Mouse (Mus musculus) heart, adult 2 months (tissue): ENCODE data around the gene Exosc7. TPM values are rescaled to one million over a fixed set of nuclear protein-coding genes. Genes with fewer than 3 reads are reported as not detected.

Experiments
- DNase-seq, 2 experiments: peaks; one replicate each; pipeline ENCODE4 v3.0.0; 2021
- H3K27ac ChIP-seq: fragments of 200-600 bp; 2 replicates; pipeline ENCODE4 v1.8.1; 2022
- H3K27me3 ChIP-seq: fragments of 200-500 bp; 2 replicates; pipeline ENCODE4 v1.6.1; 2012; ENCODE audit warnings: mild to moderate bottlenecking, low read length, inconsistent platforms, mixed read lengths; ENCODE audit not compliant: control insufficient read depth, insufficient read depth
- H3K36me3 ChIP-seq: fragments of 200-500 bp; 2 replicates; pipeline ENCODE4 v1.6.1; 2012; ENCODE audit warnings: low read length, inconsistent platforms; ENCODE audit not compliant: control insufficient read depth, insufficient read depth
- H3K4me1 ChIP-seq: fragments of 200-500 bp; 2 replicates; pipeline ENCODE4 v1.6.1; 2011; ENCODE audit warnings: low read length; ENCODE audit not compliant: control insufficient read depth, insufficient read depth
- H3K4me3 ChIP-seq: fragments of 200-600 bp; 2 replicates; pipeline ENCODE4 v1.8.1; 2022
- H3K79me2 ChIP-seq: fragments of 200-500 bp; replicated peaks from 2 replicates; pipeline ENCODE4 v1.6.1; 2012; ENCODE audit warnings: mild to moderate bottlenecking, inconsistent platforms, low read length, moderate library complexity, mixed read lengths; ENCODE audit not compliant: control insufficient read depth, insufficient read depth
- H3K9ac ChIP-seq: fragments of 200-500 bp; 2 replicates; pipeline ENCODE4 v1.6.1; 2012; ENCODE audit warnings: low read depth, mild to moderate bottlenecking, control low read depth, inconsistent platforms, low read length, mixed read lengths
- CTCF ChIP-seq: fragments of 200-600 bp; IDR thresholded peaks from 2 replicates; pipeline ENCODE4 v1.8.1; 2022; ENCODE audit warnings: antibody characterized with exemption, mild to moderate bottlenecking, moderate library complexity
- EP300 ChIP-seq: fragments of 200-500 bp; IDR thresholded peaks from 2 replicates; pipeline ENCODE4 v1.6.1; 2011; ENCODE audit warnings: low read depth, low read length, control low read depth; ENCODE audit not compliant: insufficient read depth
- POLR2A ChIP-seq: fragments of 200-500 bp; IDR thresholded peaks from 2 replicates; pipeline ENCODE4 v1.6.1; 2011; ENCODE audit warnings: mild to moderate bottlenecking, low read depth, low read length, control low read depth; ENCODE audit not compliant: insufficient read depth
- WGBS: fragments of 180-500 bp; shearing (Covaris S2); methylation state at CpG from one replicate; pipeline ENCODE4 v1.1.7; 2018; 5-methylcytosine and 5-hydroxymethylcytosine counted together
- intact Hi-C: fragments of 180-260 bp; cut with DNase I; formaldehyde crosslinking; loops from one replicate; pipeline ENCODE4 v1.15.1; 2025
- polyA plus RNA-seq: library from polyadenylated mRNA; depleted of rRNA; stranded (reverse); fragments of >200 nt; gene quantifications from 2 replicates; pipeline ENCODE4 v1.2.3, GENCODE M21; 2012
- total RNA-seq, 2 experiments: library from RNA; stranded (reverse); gene quantifications; 2 replicates each; pipeline ENCODE4 v1.2.3; 2021

The Exosc7 gene
- total and polyA plus RNA-seq, 3 experiments = 19.8 to 27.9 (median 26.7) TPM

DNA sequence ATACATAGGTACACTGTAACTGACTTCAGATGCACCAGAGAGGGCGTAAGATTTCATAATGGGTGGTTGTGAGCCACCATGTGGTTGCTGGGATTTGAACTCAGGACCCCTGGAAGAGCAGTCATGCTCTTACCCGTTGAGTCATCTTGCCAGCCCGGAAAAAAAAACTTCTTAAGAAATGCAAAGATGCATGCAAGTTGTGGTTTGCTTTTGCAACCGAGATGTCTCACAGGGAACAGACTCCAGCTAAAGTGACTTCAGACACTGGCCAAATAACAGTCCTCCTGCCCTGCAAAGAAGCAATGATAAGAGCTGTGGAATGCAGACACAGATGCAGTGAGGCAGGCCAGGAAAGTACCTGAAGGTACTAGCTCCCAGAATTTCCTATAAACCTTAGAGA lies 22.2 kb upstream of the Exosc7 start:
- WGBS = 84% methylated on average over 4 of the region's 4 CpGs
- H3K79me2 ChIP-seq = no peaks in the 10 kb centered on the region
- TF ChIP-seq POLR2A = no peak
- no peak for TF ChIP-seq EP300
- no peak for TF ChIP-seq CTCF
- no peak overlapping the region for H3K9ac ChIP-seq
- no peaks in the 10 kb centered on the region for H3K4me1 ChIP-seq
- intact Hi-C loops = no loop called here
- no peak for DNase-seq
- H3K27ac ChIP-seq = no peak overlapping the region
- no peaks in the 10 kb centered on the region for H3K27me3 ChIP-seq
- no peak overlapping the region for H3K4me3 ChIP-seq
- H3K36me3 ChIP-seq = no peaks in the 10 kb centered on the region

DNA sequence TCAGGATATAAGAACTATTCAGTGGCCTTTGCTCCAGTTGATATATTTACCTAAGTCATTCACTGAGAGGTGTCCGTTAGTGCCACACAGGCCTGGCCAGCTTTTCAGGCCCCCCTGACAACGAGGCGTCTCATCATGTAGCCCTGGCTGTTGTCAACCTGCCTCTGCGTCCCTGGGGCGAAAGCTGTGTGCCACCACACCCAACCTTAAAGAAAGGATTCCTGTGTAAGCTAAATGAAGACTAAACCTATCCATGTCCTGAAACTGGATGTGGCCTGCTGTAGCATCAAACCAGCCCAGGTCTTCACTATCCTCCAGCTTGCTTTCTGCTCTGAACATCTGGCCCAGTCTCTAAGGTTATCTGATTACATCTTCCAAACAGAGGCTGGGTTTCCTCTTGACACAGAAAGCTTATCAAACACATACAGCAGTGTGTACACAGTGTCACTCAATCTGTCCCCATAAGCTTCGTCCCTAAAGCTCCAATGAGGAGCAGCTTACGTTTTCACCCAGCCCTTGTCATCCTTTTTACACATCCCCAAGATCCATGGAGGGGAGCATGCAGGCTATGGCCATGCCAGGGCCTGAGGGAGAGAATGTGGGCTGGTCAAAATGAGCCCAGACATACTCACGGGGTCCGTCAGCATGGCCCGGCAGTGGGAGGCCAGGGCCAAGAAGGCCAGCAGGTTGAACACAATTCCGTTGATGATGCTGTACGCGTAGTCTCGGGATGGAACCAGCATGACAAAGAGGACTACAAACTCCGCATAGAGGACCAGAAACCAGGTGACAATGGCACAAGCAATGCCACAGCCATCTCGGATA lies 13.2 kb upstream of the Exosc7 start:
- Histone ChIP-seq H3K4me3 (no peak overlapping the region), H3K27ac (no peak overlapping the region), H3K36me3 (no peaks in the 10 kb centered on the region), H3K27me3 (no peaks in the 10 kb centered on the region), H3K79me2 (no peaks in the 10 kb centered on the region), H3K4me1 (no peaks in the 10 kb centered on the region), H3K9ac (no peak overlapping the region)
- intact Hi-C loops = no loop called here
- no peak for DNase-seq
- 95% methylated on average over 16 of the region's 16 CpGs for WGBS
- TF ChIP-seq POLR2A (no peak), CTCF (no peak), EP300 (no peak)

DNA sequence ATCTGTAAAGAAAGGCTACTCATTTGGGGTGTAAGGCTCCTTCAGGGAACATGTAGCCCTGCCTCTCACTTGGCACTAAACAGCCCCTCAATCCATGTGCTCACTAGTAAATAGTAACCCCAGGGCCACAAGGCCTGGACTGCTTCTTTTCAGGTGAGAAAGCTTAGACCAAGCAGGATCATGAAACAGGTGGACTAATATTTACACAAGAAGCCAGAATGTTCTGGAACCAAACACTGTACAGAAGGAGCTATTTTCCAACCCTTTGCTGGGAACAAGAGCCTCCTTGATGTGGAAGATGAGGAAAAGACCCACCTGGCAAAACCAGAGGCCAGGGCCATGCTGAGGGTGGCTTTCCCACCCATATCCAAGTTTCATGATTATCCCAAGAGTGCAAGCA lies 9.6 kb upstream of the Exosc7 start:
- intact Hi-C loops = no loop called here
- TF ChIP-seq POLR2A = no peak
- no peak for TF ChIP-seq EP300
- no peak for TF ChIP-seq CTCF
- Histone ChIP-seq H3K9ac (no peak overlapping the region), H3K4me1 (no peaks in the 10 kb centered on the region), H3K27ac (no peak overlapping the region), H3K4me3 (no peak overlapping the region), H3K36me3 (no peaks in the 10 kb centered on the region), H3K79me2 (peaks cover 2% of the 10 kb centered on the region), H3K27me3 (no peaks in the 10 kb centered on the region)
- no peak for DNase-seq

DNA sequence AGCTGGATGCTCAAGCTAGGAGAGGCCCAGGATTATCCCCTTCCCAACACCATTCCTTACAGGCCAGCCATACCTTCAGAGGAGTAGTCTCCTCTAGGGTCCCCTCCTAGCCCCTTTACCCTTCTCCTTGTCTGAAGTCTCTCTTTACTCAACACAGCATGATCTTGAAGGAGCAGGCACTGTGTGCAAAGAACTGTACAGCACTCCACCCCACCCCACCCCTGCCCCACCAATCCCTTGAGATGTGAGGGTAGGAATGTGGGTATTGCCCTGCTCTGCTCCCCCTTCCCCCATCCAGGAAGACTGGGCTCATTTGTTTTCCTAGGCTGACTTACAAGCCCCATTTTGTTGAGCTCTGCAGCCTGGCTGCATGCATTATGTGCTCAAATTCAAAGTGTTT lies 8.7 kb upstream of the Exosc7 start:
- no peaks in the 10 kb centered on the region for H3K36me3 ChIP-seq
- no peak overlapping the region for H3K9ac ChIP-seq
- no peak for DNase-seq
- intact Hi-C loops = no loop called here
- H3K27ac ChIP-seq = no peak overlapping the region
- no peaks in the 10 kb centered on the region for H3K4me1 ChIP-seq
- H3K79me2 ChIP-seq = peaks cover 2% of the 10 kb centered on the region
- TF ChIP-seq CTCF (no peak), POLR2A (no peak), EP300 (no peak)
- no peak overlapping the region for H3K4me3 ChIP-seq
- H3K27me3 ChIP-seq = no peaks in the 10 kb centered on the region

DNA sequence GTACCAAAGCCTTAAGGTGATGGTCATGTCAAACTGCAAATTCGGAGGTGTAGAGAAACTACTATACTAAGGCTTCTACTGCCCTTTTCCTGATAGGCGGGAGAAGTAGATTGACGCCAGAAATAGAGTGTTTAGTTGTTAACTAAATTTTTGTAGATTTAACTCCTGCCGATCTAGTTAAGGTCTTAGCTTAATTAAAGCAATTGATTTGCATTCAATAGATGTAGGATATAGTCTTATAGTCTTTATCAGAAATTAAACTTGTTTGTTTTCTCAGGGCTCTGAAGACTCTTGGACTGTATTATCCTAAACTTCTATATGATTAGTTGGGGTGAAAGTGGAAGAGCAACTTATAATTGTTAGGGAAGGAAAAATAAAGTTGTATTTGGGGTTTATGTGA lies 5.8 kb upstream of the Exosc7 start:
- no peaks in the 10 kb centered on the region; the same call in 1 of the 2 replicates for H3K36me3 ChIP-seq
- H3K27ac ChIP-seq = no peak overlapping the region
- WGBS = 90% methylated on average over 4 of the region's 4 CpGs
- intact Hi-C loops = no loop called here
- no peaks in the 10 kb centered on the region for H3K27me3 ChIP-seq
- no peak for DNase-seq
- TF ChIP-seq POLR2A (no peak), EP300 (no peak), CTCF (no peak)
- peaks cover 3% of the 10 kb centered on the region for H3K79me2 ChIP-seq
- no peak overlapping the region for H3K9ac ChIP-seq
- H3K4me1 ChIP-seq = peaks cover 2% of the 10 kb centered on the region; the same call in 1 of the 2 replicates
- no peak overlapping the region for H3K4me3 ChIP-seq

DNA sequence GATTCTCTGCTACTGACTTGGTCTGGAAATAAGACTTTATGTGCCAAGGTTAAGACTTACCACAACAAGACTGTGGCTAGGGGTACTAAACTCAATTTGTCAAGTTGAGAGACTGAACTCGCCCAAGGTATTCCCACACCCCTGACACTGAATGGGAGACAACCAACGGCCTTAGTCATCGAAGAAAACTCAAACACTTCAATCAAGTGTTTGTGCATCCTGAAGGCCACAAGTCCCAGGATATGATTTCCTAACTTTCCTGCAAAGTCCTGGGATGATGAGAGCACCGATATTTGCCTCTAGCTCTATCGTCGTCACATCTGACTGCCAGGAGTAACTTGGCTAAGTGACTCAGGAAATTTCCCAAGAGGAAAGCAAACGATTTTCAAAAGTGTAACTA lies 3.8 kb upstream of the Exosc7 start:
- no peak for TF ChIP-seq CTCF
- TF ChIP-seq EP300 = no peak
- TF ChIP-seq POLR2A = no peak
- H3K36me3 ChIP-seq = no peaks in the 10 kb centered on the region; the same call in 1 of the 2 replicates
- H3K79me2 ChIP-seq = peaks cover 3% of the 10 kb centered on the region
- peaks cover 2% of the 10 kb centered on the region; the same call in 1 of the 2 replicates for H3K4me1 ChIP-seq
- intact Hi-C loops = no loop called here
- H3K4me3 ChIP-seq = no peak overlapping the region
- no peak for DNase-seq
- 78% methylated on average over 7 of the region's 7 CpGs for WGBS
- H3K27ac ChIP-seq = no peak overlapping the region
- H3K9ac ChIP-seq = no peak overlapping the region
- H3K27me3 ChIP-seq = no peaks in the 10 kb centered on the region
